ENCODE assay signal across 7 mouse cellular contexts in the genomic region with DNA sequence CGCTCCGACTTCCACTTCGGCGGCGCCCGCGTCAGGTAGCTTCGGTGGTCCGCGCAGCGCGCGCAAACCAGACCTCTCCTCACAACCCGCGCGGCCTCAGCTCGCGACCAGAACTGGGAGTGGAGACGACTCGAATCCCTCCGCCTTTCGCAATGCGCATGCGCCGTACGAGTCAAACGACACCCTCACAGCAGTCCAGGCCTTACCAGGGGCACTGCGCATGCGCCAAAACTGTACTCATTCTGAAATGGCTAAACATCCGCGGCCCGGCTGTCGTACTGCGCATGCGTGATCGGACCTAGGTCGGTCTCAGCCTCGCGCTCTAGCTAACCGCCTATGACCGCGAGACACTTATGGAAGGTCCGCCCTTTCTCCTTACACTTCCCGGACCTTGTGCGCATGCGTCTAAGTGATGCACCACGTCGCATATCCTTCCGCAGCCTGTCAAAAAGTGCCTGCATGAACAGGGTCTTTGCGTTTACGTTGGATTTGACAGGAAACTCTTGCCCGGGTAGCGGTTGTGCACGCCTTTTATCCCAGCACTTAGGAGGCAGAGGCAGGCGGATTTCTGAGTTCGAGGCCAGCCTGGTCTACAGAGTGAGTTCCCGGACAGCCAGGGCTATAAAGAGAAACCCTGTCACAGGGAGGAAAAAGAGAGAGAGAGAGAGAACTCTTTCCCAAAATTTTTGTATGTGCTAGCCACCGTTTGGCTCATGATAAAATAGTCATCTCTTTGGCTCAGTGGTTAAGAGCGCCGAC. TPM values are rescaled to one million over a fixed set of nuclear protein-coding genes. Genes with fewer than 3 reads are reported as not detected.
DNase-seq lines count a peak whose midpoint lies in the region; ATAC-seq lines count a peak whose summit lies in the region.

A gene (minus strand): TSS at position 165 of the 759 bp plus-strand sequence.

- peak within 1 kb of the TSS; percentile 82 for H3K4me3 ChIP-seq in embryonic facial prominence, embryonic 12.5 days
- H3K4me3 ChIP-seq in limb, embryonic 11.5 days (ENCODE audit: low read depth, low read length) = peak within 1 kb of the TSS; percentile 88
- H3K4me3 ChIP-seq in midbrain, embryonic 14.5 days (replicated peaks; ENCODE audit: low read depth, low read length) = peak within 1 kb of the TSS; percentile 68

- under 1% methylated on average over 60 of the region's 60 CpGs for WGBS in embryonic facial prominence, embryonic 12.5 days
- WGBS in limb, embryonic 11.5 days = under 1% methylated on average over 60 of the region's 60 CpGs
- under 1% methylated on average over 60 of the region's 60 CpGs for WGBS in midbrain, embryonic 14.5 days

- no peaks in the 10 kb centered on the region for H3K27me3 ChIP-seq in embryonic facial prominence, embryonic 12.5 days
- no peaks in the 10 kb centered on the region for H3K27me3 ChIP-seq in limb, embryonic 11.5 days (ENCODE audit: control insufficient read depth, insufficient read depth, low read length)
- H3K27me3 ChIP-seq in midbrain, embryonic 14.5 days (ENCODE audit: control insufficient read depth, insufficient read depth, low read length) = no peaks in the 10 kb centered on the region

- H3K27ac ChIP-seq in embryonic facial prominence, embryonic 12.5 days = peak within 1 kb of the TSS; percentile 99
- peak within 1 kb of the TSS; percentile 99 for H3K27ac ChIP-seq in limb, embryonic 11.5 days (replicated peaks; ENCODE audit: low read depth, low read length)
- peak within 1 kb of the TSS; percentile 95 for H3K27ac ChIP-seq in midbrain, embryonic 14.5 days (replicated peaks; ENCODE audit: low read depth, low read length)

- ATAC-seq in embryonic facial prominence, embryonic 12.5 days (ENCODE audit: insufficient number of reproducible peaks, insufficient read depth, low FRiP score, low TSS enrichment) = peak; percentile 95
- ATAC-seq in limb, embryonic 11.5 days (ENCODE audit: insufficient number of reproducible peaks, low FRiP score, low TSS enrichment, low read depth) = peak; percentile 94
- peak; percentile 96 for ATAC-seq in midbrain, embryonic 14.5 days (ENCODE audit: low FRiP score, low TSS enrichment)

- H3K9ac ChIP-seq in embryonic facial prominence, embryonic 12.5 days = peak within 1 kb of the TSS; percentile 93
- peak within 1 kb of the TSS; percentile 90 for H3K9ac ChIP-seq in limb, embryonic 11.5 days (ENCODE audit: low read length)
- H3K9ac ChIP-seq in midbrain, embryonic 14.5 days (replicated peaks; ENCODE audit: low read length) = peak within 1 kb of the TSS; percentile 87

- H3K36me3 ChIP-seq in embryonic facial prominence, embryonic 12.5 days = peaks cover 16% of the 10 kb centered on the region
- peaks cover 12% of the 10 kb centered on the region; the same call in 1 of the 2 replicates for H3K36me3 ChIP-seq in limb, embryonic 11.5 days (ENCODE audit: control insufficient read depth, insufficient read depth, low read length)
- H3K36me3 ChIP-seq in midbrain, embryonic 14.5 days (ENCODE audit: control insufficient read depth, insufficient read depth, low read length) = peaks cover 22% of the 10 kb centered on the region

- no peaks in the 10 kb centered on the region for H3K9me3 ChIP-seq in embryonic facial prominence, embryonic 12.5 days
- no peaks in the 10 kb centered on the region for H3K9me3 ChIP-seq in limb, embryonic 11.5 days (ENCODE audit: control insufficient read depth, low read length)
- H3K9me3 ChIP-seq in midbrain, embryonic 14.5 days (ENCODE audit: control insufficient read depth, low read length) = no peaks in the 10 kb centered on the region

- peak within 1 kb of the TSS; percentile 99 for H3K4me2 ChIP-seq in embryonic facial prominence, embryonic 12.5 days (replicated peaks)
- peak within 1 kb of the TSS; percentile 90 for H3K4me2 ChIP-seq in limb, embryonic 11.5 days (ENCODE audit: low read depth, severe bottlenecking)
- peak within 1 kb of the TSS; percentile 99 for H3K4me2 ChIP-seq in midbrain, embryonic 14.5 days (ENCODE audit: low read length)

- peak; percentile 100 for DNase-seq in adrenal gland, postnatal 25 days
- DNase-seq in heart, adult 11 months = peak; percentile 100
- DNase-seq in kidney, adult 18-20 months = peak; percentile 99
- peak; percentile 100 for DNase-seq in limb, embryonic 11.5 days (ENCODE audit: low spot score)
- peak; percentile 100 for DNase-seq in midbrain, embryonic 14.5 days
- DNase-seq in spleen, adult 18-20 months = peak; percentile 99 to 100

- peaks cover 17% of the 10 kb centered on the region for H3K4me1 ChIP-seq in embryonic facial prominence, embryonic 12.5 days
- H3K4me1 ChIP-seq in limb, embryonic 11.5 days (ENCODE audit: control insufficient read depth, insufficient read depth, low read length) = peaks cover 15% of the 10 kb centered on the region
- H3K4me1 ChIP-seq in midbrain, embryonic 14.5 days (ENCODE audit: control insufficient read depth, insufficient read depth, low read length) = peaks cover 18% of the 10 kb centered on the region

RNA-seq across cellular contexts. Expression of the gene that starts here (rescaled TPM):
- 361 and 425 TPM in 2 replicates for total RNA-seq in adrenal gland, postnatal 25 days (2021)
- 323 and 338 TPM in 2 replicates for polyA plus RNA-seq in embryonic facial prominence, embryonic 12.5 days (2016; fragmentation: Nextera tagmentation; extraction: Ambion mirVana)
- 87.5 and 93.0 TPM in 2 replicates for polyA plus RNA-seq in limb, embryonic 11.5 days (2014; fragmentation: Nextera tagmentation; extraction: Ambion mirVana)
- 80.6 and 135 TPM in 2 replicates for polyA plus RNA-seq in midbrain, embryonic 14.5 days (2014; fragmentation: Nextera tagmentation; extraction: Ambion mirVana)

Comparison
In these comparisons a context has a peak if more than half of its experiments do, and no peak if none do; other contexts are left out.
1. Peak in every context shown above with its lines: DNase-seq, ATAC-seq, H3K4me3 ChIP-seq and H3K27ac ChIP-seq.